Mouse (Mus musculus) cerebellum, adult 2 months (tissue): Measurements from ENCODE around the gene Prss28. TPM values are rescaled to one million over a fixed set of nuclear protein-coding genes. Genes with fewer than 3 reads are reported as not detected.

Experiments
- DNase-seq, 2 experiments: peaks; one replicate each; pipeline ENCODE4 v3.0.0; 2021
- H3K27ac ChIP-seq: fragments of 200-500 bp; 2 replicates; pipeline ENCODE4 v1.5.1; 2012; ENCODE audit warnings: low read length, control low read depth, inconsistent platforms; ENCODE audit not compliant: insufficient read depth
- H3K27me3 ChIP-seq: fragments of 200-500 bp; 2 replicates; pipeline ENCODE4 v1.6.1; 2012; ENCODE audit warnings: inconsistent platforms, mild to moderate bottlenecking, low read length, moderate library complexity; ENCODE audit not compliant: control insufficient read depth, insufficient read depth
- H3K4me1 ChIP-seq: fragments of 200-500 bp; 2 replicates; pipeline ENCODE4 v1.6.1; 2011; ENCODE audit warnings: low read length; ENCODE audit not compliant: control insufficient read depth, insufficient read depth
- H3K4me3 ChIP-seq: fragments of 200-500 bp; replicated peaks from 2 replicates; pipeline ENCODE3; 2011; ENCODE audit warnings: mild to moderate bottlenecking, low read depth, low read length, control low read depth; ENCODE audit not compliant: insufficient read depth
- CTCF ChIP-seq: fragments of 200-500 bp; IDR thresholded peaks from 2 replicates; pipeline ENCODE4 v1.5.1; 2011; ENCODE audit warnings: low read depth, mild to moderate bottlenecking, control low read depth, low read length, moderate library complexity, borderline replicate concordance; ENCODE audit not compliant: insufficient read depth
- POLR2A ChIP-seq: fragments of 200-500 bp; IDR thresholded peaks from 2 replicates; pipeline ENCODE4 v1.6.1; 2011; ENCODE audit warnings: low read length, control low read depth, borderline replicate concordance; ENCODE audit not compliant: insufficient read depth
- WGBS: fragments of 180-500 bp; shearing (Covaris S2); methylation state at CpG from one replicate; pipeline ENCODE4 v1.1.7; 2018; 5-methylcytosine and 5-hydroxymethylcytosine counted together
- polyA plus RNA-seq: library from polyadenylated mRNA; depleted of rRNA; stranded (reverse); fragments of >200 nt; gene quantifications from 2 replicates; pipeline ENCODE4 v1.2.3, GENCODE M21; 2012

The Prss28 gene
- polyA plus RNA-seq, 1 experiment = not detected

GRCm38 (mm10) chr17:25275833-25276232 lies 32.6 kb upstream of the Prss28 start:
- no peak overlapping the region for H3K27ac ChIP-seq
- no peaks in the 10 kb centered on the region for H3K27me3 ChIP-seq
- peaks cover 3% of the 10 kb centered on the region; the same call in 1 of the 2 replicates for H3K4me1 ChIP-seq
- TF ChIP-seq CTCF (no peak), POLR2A (no peak)
- no peak for DNase-seq
- WGBS = 94% methylated on average over 3 of the region's 3 CpGs
- H3K4me3 ChIP-seq = no peak overlapping the region

DNA sequence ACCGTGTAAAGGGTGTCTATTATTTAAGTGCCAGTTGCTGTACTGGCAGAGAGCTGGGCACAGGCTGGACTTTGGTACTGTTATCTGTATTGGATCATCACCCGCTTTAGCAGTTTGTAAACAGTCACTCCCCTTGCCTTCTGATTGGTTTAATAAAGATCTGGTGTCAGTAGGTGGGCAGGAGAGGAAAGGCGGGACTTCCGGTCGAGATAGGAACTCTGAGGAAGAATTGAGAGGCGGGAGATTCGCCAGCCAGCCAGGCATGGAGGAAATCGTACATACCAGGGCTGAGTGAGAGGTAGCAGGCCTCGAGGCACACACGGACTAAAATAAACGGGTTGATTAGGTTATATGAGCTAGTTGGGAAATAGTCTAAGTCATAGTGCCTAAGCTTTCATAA lies 26.3 kb upstream of the Prss28 start:
- no peak for DNase-seq
- 0 out of 2 replicates have a peak, but pooled peaks cover 3% of the 10 kb centered on the region for H3K4me1 ChIP-seq
- no peak overlapping the region for H3K4me3 ChIP-seq
- 42% methylated on average over 11 of the region's 11 CpGs for WGBS
- H3K27ac ChIP-seq = no peak overlapping the region
- TF ChIP-seq POLR2A = no peak
- no peak for TF ChIP-seq CTCF
- no peaks in the 10 kb centered on the region for H3K27me3 ChIP-seq

- H3K4me1 ChIP-seq = 0 out of 2 replicates have a peak, but pooled peaks cover 3% of the 10 kb centered on the region
- H3K27ac ChIP-seq = no peak overlapping the region
- WGBS = 5% methylated on average over 3 of the region's 3 CpGs
- peak overlapping the region; percentile 30 for H3K4me3 ChIP-seq
- TF ChIP-seq POLR2A (no peak), CTCF (peak; percentile 92)
- no peaks in the 10 kb centered on the region for H3K27me3 ChIP-seq
- peak; percentile 76 to 82 for DNase-seq
Observed at GRCm38 (mm10) chr17:25285033-25285432, 23.4 kb upstream of the Prss28 start.

GRCm38 (mm10) chr17:25288842-25289241 lies 19.6 kb upstream of the Prss28 start:
- TF ChIP-seq POLR2A = no peak
- peak; percentile 71; the same call in 1 of the 2 replicates for TF ChIP-seq CTCF
- no peak overlapping the region for H3K4me3 ChIP-seq
- H3K27me3 ChIP-seq = no peaks in the 10 kb centered on the region
- DNase-seq = peak in 1 of 2 experiments; percentile 9
- WGBS = 21% methylated on average over 4 of the region's 4 CpGs
- no peak overlapping the region for H3K27ac ChIP-seq
- H3K4me1 ChIP-seq = 0 out of 2 replicates have a peak, but pooled peaks cover 3% of the 10 kb centered on the region

- DNase-seq = no peak
- H3K4me3 ChIP-seq = no peak overlapping the region
- no peaks in the 10 kb centered on the region for H3K27me3 ChIP-seq
- no peaks in the 10 kb centered on the region for H3K4me1 ChIP-seq
- no peak overlapping the region for H3K27ac ChIP-seq
- TF ChIP-seq CTCF (no peak), POLR2A (no peak)
- 26% methylated on average over 4 of the region's 4 CpGs for WGBS
Observed at GRCm38 (mm10) chr17:25290411-25290810, 18.0 kb upstream of the Prss28 start.

DNA sequence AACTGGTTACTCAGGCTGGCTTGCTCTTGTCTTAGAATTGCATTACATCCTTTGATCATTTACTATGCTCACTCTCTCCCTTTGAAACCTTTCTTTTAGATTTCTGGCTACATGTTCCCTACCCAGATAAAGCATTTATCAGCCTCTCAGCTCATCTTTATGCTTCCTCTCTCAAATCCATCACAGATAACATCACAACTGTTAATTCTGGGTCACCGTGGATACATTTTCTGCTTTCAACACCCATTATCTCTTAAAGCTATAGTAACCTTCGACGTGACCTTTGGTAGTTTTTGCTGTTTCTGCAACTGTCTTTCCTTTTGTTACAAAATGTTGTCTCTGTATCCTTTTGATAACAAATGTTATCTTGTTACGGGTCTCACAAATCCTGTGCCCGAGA lies 15.0 kb upstream of the Prss28 start:
- no peaks in the 10 kb centered on the region for H3K4me1 ChIP-seq
- no peak overlapping the region for H3K4me3 ChIP-seq
- no peaks in the 10 kb centered on the region for H3K27me3 ChIP-seq
- DNase-seq = no peak
- H3K27ac ChIP-seq = no peak overlapping the region
- WGBS = 87% methylated on average over 5 of the region's 5 CpGs
- no peak for TF ChIP-seq CTCF
- no peak for TF ChIP-seq POLR2A

GRCm38 (mm10) chr17:25294111-25294510 lies 14.3 kb upstream of the Prss28 start:
- Histone ChIP-seq H3K27ac (no peak overlapping the region), H3K4me1 (no peaks in the 10 kb centered on the region), H3K4me3 (no peak overlapping the region), H3K27me3 (no peaks in the 10 kb centered on the region)
- TF ChIP-seq POLR2A (no peak), CTCF (no peak)
- WGBS = 33% methylated on average over 1 of the region's 1 CpGs
- DNase-seq = no peak

DNA sequence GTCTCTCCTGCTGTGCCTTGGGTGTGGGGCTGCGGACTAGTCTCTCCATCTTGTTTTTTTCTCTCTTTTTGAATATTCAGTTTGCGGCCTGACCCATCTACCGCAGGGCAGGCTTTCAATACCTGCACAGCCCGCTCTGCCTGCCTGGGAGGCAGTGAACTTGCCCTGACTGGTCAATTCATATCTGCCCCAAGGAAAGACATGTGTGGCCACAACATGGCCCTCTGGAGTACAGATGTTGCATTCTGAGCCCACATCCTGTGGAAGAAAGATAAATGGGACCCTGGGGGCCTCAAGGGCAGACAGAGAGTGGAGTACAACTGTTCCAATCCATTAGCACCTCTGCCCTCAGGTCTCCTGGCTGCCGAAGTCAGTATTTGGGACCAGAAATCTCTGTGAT lies 10.4 kb upstream of the Prss28 start, which contains the start of gene Prss34:
TSS of gene Prss34 (plus strand) at position 301 of the 400 bp plus-strand sequence.
- no peak within 1 kb of the TSS for H3K27ac ChIP-seq
- H3K4me1 ChIP-seq = no peaks in the 10 kb centered on the region
- 82% methylated on average over 5 of the region's 5 CpGs for WGBS
- no peak for DNase-seq
- TF ChIP-seq POLR2A = no peak
- TF ChIP-seq CTCF = no peak
- no peaks in the 10 kb centered on the region; the same call in 1 of the 2 replicates for H3K27me3 ChIP-seq
- H3K4me3 ChIP-seq = no peak within 1 kb of the TSS
